Mouse (Mus musculus) urinary bladder, postnatal 25 days (tissue): ENCODE data around the gene Sipa1l2.

ENCODE experiments used
- DNase-seq: peaks from one replicate; pipeline ENCODE4 v3.0.0; 2022; ENCODE audit warnings: low spot score

The Sipa1l2 gene

GRCm38 (mm10) chr8:125512561-125512960, 57.0 kb downstream of the Sipa1l2 start:
- no peak for DNase-seq

- DNase-seq = no peak
Observed at GRCm38 (mm10) chr8:125510861-125511668, 58.5 kb downstream of the Sipa1l2 start.

DNA sequence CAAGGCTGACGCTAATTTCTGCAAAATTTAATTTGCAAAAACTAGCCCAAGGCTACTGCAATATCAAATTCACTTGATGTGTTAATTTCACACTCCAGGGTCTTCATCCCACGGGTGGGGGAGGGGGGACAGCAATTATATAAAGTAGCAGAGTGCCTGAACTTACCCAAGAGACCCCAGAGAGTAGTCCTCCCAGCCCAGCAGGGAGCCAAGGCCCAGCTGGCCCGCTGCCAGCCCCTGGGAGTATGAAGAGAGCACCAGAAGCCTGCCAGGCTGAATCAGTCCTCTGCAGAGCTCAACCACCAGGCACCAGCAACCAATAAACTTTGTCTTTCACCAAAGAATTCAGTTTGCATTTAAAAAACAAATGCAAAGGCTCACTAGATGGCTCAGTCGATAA, 59.8 kb downstream of the Sipa1l2 start:
- no peak for DNase-seq

GRCm38 (mm10) chr8:125509175-125509574, 60.4 kb downstream of the Sipa1l2 start:
- DNase-seq = no peak

DNA sequence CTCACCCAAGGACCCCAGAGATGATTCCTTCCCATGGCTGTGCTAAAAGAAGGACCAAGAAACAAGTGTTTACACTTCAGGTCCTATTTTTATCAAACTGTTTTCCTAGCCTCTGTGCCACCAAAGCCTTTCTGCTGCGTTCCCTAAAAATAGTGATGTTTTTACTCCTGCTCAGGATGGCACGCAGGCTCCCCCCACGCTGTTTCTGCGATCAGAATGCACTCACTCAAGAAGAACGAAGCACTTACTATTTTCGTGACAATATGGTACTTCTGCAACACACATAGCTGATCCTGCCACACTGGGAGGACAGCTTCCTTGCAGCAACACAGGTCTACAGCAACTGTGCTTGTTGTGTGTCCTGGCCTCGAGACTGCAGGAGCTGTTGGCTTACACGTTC, 62.3 kb downstream of the Sipa1l2 start:
- no peak for DNase-seq

DNA sequence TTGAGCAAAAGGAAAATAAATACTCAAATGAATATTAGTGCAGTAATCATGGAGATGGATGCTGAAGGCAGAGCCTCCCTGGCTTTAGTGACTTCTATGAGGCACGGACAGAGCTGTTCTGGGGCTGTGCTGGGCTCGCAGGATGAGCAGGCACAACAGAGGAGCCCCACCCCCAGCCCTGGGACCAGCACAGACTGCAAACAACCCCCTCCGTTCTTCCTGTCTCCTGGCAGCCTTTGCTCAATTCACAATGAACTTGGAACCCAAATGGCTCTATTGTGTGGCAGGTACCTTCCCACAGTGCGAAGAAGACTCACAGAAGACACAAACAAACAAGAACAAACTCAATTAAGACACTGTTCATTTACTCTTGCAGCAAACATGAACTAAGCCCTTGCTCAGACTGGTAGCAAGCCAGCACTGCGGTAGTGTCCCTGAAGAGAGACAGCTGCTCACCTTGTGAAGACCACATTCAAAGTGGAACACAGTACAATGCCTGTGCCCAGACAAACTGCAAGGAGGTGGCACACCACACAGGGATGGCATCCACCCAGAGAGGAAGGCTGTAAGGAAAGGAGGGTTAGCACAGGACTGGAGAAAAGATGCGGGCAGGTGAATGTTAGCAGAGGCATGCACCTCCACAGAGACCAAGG, 64.9 kb downstream of the Sipa1l2 start:
- DNase-seq = no peak

- DNase-seq = no peak
Observed at GRCm38 (mm10) chr8:125503808-125504207, 65.8 kb downstream of the Sipa1l2 start.

GRCm38 (mm10) chr8:125502828-125503227, 66.8 kb downstream of the Sipa1l2 start:
- no peak for DNase-seq

GRCm38 (mm10) chr8:125500005-125500404, 69.6 kb downstream of the Sipa1l2 start:
- no peak for DNase-seq

DNA sequence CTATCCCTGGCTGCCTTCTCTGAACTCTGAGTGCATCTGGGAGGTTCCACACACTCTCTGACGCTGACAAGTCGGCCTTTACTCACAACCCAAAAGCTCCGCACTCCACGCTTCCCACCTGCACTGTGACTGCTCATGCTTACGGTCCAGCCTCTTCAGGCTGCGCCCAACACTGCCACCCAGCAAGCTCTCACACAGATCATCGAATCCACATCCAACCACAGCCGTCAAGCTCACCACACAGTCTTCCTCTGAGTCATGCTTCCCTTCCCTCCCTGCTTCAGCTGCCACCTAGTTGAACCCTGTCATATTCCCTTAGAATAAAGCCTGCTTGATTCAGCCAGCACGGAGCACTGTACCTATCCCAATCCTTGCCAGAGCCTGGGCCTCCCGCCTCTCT, 71.1 kb downstream of the Sipa1l2 start:
- DNase-seq = no peak

GRCm38 (mm10) chr8:125495545-125495944, 74.1 kb downstream of the Sipa1l2 start:
- DNase-seq = no peak

DNA sequence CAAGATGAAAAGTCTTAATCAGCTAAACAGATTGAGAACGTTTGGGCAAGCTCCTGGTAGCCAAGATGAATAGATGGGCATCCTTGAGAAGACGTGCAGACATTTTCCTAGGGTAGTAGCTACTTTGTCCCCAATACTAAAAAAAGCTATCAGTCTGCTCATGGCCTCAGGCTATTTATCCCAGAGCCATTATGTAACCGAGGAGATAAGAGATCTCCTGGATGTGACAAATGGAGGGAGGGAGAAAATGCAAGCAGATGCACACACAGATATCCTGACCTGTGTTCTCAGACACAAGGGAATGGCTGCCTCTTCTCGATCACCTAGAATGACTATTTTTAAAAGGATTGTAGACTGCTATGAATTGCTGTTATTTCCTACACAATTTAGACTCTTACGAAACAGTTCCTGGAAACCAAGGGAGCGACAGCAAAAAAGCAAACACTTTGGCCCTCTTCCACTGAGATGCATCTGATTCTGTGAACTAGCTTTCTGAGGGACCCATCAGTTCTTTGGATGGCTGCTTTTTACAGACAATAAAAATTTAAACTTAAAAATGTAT, 76.3 kb downstream of the Sipa1l2 start:
- DNase-seq = no peak

- DNase-seq = no peak
Observed at GRCm38 (mm10) chr8:125492416-125492815, 77.2 kb downstream of the Sipa1l2 start.

DNA sequence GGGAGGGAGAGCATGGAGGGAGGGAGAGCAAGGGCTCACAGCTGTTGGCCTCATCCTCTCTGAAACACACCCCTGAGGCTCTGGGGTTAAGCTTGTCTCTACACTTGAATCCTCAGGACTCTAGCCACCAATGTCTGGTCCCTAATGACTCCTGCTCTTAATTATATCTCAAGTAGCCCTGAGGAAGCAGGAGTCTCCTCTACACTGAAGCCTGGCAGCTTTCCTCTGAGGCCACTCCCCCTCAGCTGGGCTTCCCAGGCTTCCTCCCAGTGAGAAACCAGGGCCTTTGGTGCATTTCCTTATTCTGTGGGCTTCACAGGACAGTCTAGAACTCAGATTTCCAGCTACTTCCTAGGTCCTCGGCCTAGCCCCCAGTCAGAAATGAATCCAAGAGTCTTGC, 80.9 kb downstream of the Sipa1l2 start:
- DNase-seq = no peak

- DNase-seq = no peak
Observed at GRCm38 (mm10) chr8:125485715-125486114, 83.9 kb downstream of the Sipa1l2 start.

DNA sequence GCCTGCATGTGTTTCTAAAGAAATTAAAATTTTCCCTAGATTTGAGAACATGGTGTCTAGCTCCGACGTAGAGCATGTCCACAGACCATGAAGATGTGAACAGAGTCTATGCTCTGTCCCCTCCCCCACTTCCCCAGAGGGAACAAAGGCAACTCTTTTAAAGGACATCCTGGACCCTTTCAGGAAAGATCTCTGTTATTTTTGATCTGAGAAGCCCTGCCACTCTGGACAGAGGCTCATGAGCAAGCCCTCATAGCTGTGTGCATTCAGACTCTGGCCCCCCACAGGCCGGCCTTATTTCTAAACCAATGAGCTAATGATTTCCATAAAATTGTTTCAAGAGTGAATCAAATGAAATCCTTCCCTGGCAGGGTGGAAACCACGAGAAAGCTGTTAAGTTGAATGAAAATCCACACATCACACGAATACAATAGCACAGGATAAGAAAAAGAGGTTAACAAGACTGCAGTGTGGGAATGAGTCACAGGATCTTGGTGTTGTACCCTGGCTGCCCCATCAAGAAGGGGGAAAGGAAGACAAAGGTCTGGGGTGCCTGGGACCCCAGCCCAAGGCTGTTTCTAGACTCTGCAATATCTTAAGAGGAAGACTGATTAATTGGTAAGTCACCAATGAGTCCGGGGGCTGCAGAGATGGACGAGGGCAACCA, 84.9 kb downstream of the Sipa1l2 start:
- DNase-seq = no peak

DNA sequence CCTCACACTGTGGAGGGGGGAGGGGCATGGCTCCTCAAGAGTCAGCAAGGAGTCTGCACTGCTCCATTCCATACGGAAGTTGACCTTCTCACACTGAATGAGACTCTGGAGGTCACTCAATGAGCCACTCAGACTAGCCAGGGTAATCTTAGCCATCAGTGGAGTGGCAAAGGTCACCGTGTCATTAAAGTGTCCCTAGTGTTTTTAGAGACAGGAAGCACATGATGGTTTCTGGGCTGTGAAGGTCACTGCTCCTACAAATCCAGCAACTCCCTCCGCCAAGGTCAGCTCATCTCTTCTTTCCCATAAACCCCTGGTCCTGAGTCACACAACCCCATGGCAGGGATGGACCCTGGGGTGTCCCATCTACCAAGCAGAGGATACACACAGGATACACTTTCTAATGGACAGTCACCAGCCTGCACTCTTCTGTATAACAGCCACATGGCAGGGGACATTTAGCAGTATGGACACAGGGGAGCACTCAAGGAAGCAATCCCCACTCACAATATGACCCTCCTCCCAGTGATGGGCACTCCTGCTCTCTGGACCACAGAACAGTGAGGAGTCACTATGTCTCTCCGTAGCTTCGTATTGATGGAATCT, 87.0 kb downstream of the Sipa1l2 start:
- no peak for DNase-seq

GRCm38 (mm10) chr8:125474876-125475275, 94.7 kb downstream of the Sipa1l2 start:
- no peak for DNase-seq

- no peak for DNase-seq
Observed at GRCm38 (mm10) chr8:125471374-125471773, 98.2 kb downstream of the Sipa1l2 start.

- DNase-seq = no peak
Observed at GRCm38 (mm10) chr8:125465156-125465821, 104.3 kb downstream of the Sipa1l2 start.

GRCm38 (mm10) chr8:125462901-125463300, 106.7 kb downstream of the Sipa1l2 start:
- no peak for DNase-seq

DNA sequence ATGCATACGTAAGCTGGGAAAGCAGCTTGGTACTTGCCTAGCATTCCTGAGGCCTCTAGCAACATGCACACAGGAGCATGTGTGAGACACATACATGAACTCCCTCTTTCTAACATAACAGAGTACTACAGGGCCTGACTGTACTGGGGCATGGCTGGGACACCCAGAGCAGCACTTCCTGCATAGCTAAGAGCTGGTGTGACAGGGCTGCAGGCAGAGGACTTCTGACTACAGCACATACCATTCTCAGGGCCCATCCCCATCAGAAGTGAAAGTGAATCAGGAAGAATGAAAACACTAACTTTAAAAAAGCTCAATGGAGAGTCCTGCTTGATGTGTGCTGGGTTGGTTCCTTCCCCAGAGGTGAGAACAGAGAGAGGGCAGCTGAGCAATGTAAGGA, 108.1 kb downstream of the Sipa1l2 start:
- DNase-seq = no peak
